25 mouse cellular contexts compared by ENCODE assay signal in genomic region chr9:15574750-15575454, GRCm38 (mm10). TPM values are rescaled to one million over a fixed set of nuclear protein-coding genes. Genes with fewer than 3 reads are reported as not detected.
DNase-seq lines count a peak whose midpoint lies in the region; ATAC-seq lines count a peak whose summit lies in the region.
"Had no signal": no experiment of that assay in that cellular context is flagged by ENCODE, and none has a peak within 500 bp of the region (broad histone marks: within the 10 kb centered on the region; RNA-seq: fewer than 3 reads in every experiment).

No protein-coding gene starts in this region.

- H3K27me3 ChIP-seq in forebrain, embryonic 13.5 days, result no peaks in the 10 kb centered on the region
- no peaks in the 10 kb centered on the region for H3K27me3 ChIP-seq in forebrain, embryonic 12.5 days
- H3K27me3 ChIP-seq in limb, embryonic 12.5 days, result no peaks in the 10 kb centered on the region
- H3K27me3 ChIP-seq: embryonic facial prominence, embryonic 12.5 days; hindbrain, embryonic 15.5 days; limb, embryonic 15.5 days; megakaryocyte, embryonic 14.5 days; midbrain, embryonic 15.5 days; neural tube, embryonic 13.5 days had no signal

- H3K4me1 ChIP-seq in forebrain, embryonic 13.5 days, result no peaks in the 10 kb centered on the region
- no peaks in the 10 kb centered on the region for H3K4me1 ChIP-seq in forebrain, embryonic 12.5 days
- peaks cover 15% of the 10 kb centered on the region; the same call in 1 of the 2 replicates for H3K4me1 ChIP-seq in limb, embryonic 12.5 days (replicated peaks)
- H3K4me1 ChIP-seq: embryonic facial prominence, embryonic 12.5 days; heart, embryonic 10.5 days; hindbrain, embryonic 15.5 days; limb, embryonic 15.5 days; megakaryocyte, embryonic 14.5 days; midbrain, embryonic 15.5 days; neural tube, embryonic 13.5 days had no signal

- no peak overlapping the region for H3K27ac ChIP-seq in forebrain, embryonic 13.5 days
- H3K27ac ChIP-seq in forebrain, embryonic 12.5 days, result no peak overlapping the region
- H3K27ac ChIP-seq in limb, embryonic 12.5 days, result no peak overlapping the region
- H3K27ac ChIP-seq: embryonic facial prominence, embryonic 12.5 days; heart, embryonic 10.5 days; hindbrain, embryonic 15.5 days; limb, embryonic 15.5 days; liver, embryonic 14.5 days; midbrain, embryonic 15.5 days; neural tube, embryonic 13.5 days had no signal

- no peaks in the 10 kb centered on the region for H3K9me3 ChIP-seq in forebrain, embryonic 13.5 days (replicated peaks)
- no peaks in the 10 kb centered on the region for H3K9me3 ChIP-seq in forebrain, embryonic 12.5 days
- peaks cover 3% of the 10 kb centered on the region; the same call in 1 of the 2 replicates for H3K9me3 ChIP-seq in limb, embryonic 12.5 days
- H3K9me3 ChIP-seq: embryonic facial prominence, embryonic 12.5 days; heart, embryonic 10.5 days; hindbrain, embryonic 15.5 days; limb, embryonic 15.5 days; megakaryocyte, embryonic 14.5 days; midbrain, embryonic 15.5 days; neural tube, embryonic 13.5 days had no signal

- H3K4me2 ChIP-seq in forebrain, embryonic 13.5 days, result no peak overlapping the region
- H3K4me2 ChIP-seq in forebrain, embryonic 12.5 days, result no peak overlapping the region
- peak overlapping the region; percentile 35 for H3K4me2 ChIP-seq in limb, embryonic 12.5 days
- H3K4me2 ChIP-seq: embryonic facial prominence, embryonic 12.5 days; hindbrain, embryonic 15.5 days; limb, embryonic 15.5 days; lung, embryonic 14.5 days; midbrain, embryonic 15.5 days; neural tube, embryonic 13.5 days had no signal

- no peak overlapping the region for H3K9ac ChIP-seq in forebrain, embryonic 13.5 days
- H3K9ac ChIP-seq in forebrain, embryonic 12.5 days, result no peak overlapping the region
- H3K9ac ChIP-seq in limb, embryonic 12.5 days (replicated peaks), result no peak overlapping the region
- H3K9ac ChIP-seq: embryonic facial prominence, embryonic 12.5 days; hindbrain, embryonic 15.5 days; limb, embryonic 15.5 days; liver, embryonic 14.5 days; lung, embryonic 14.5 days; midbrain, embryonic 15.5 days; neural tube, embryonic 13.5 days had no signal

- DNase-seq in retina, postnatal 1 day, result peak; percentile 7
- no peak for DNase-seq in retina, embryonic 14.5 days (ENCODE audit: low spot score)
- DNase-seq in lung, postnatal 36 days, result no peak
- DNase-seq in cerebellum, postnatal 25 days, result no peak
- DNase-seq: adrenal gland, postnatal 14 days; cerebellum, adult 8-10 months; kidney, adult 2 months; kidney, postnatal 10 days; lung, embryonic 14.5 days; thymus, adult 18-20 months; thymus, postnatal 4 days had no signal

- H3K36me3 ChIP-seq in forebrain, embryonic 13.5 days (ENCODE audit: poor library complexity, severe bottlenecking), result no peaks in the 10 kb centered on the region
- H3K36me3 ChIP-seq in forebrain, embryonic 12.5 days (replicated peaks), result no peaks in the 10 kb centered on the region
- H3K36me3 ChIP-seq in limb, embryonic 12.5 days, result no peaks in the 10 kb centered on the region
- H3K36me3 ChIP-seq: embryonic facial prominence, embryonic 12.5 days; heart, embryonic 10.5 days; hindbrain, embryonic 15.5 days; limb, embryonic 15.5 days; midbrain, embryonic 15.5 days; neural tube, embryonic 13.5 days had no signal

- 59% methylated on average over 13 of the region's 13 CpGs for WGBS in forebrain, embryonic 13.5 days
- WGBS in forebrain, embryonic 12.5 days, result 65% methylated on average over 13 of the region's 13 CpGs
- 26% methylated on average over 13 of the region's 13 CpGs for WGBS in limb, embryonic 12.5 days

- H3K4me3 ChIP-seq in forebrain, embryonic 13.5 days, result no peak overlapping the region
- no peak overlapping the region for H3K4me3 ChIP-seq in forebrain, embryonic 12.5 days (replicated peaks)
- no peak overlapping the region for H3K4me3 ChIP-seq in limb, embryonic 12.5 days (replicated peaks)
- H3K4me3 ChIP-seq: embryonic facial prominence, embryonic 12.5 days; heart, embryonic 10.5 days; hindbrain, embryonic 15.5 days; limb, embryonic 15.5 days; megakaryocyte, embryonic 14.5 days; midbrain, embryonic 15.5 days; myocyte; neural tube, embryonic 13.5 days had no signal

- peak; percentile 43; the same call in 1 of the 2 replicates for ATAC-seq in forebrain, embryonic 13.5 days
- no peak for ATAC-seq in forebrain, embryonic 12.5 days (ENCODE audit: low FRiP score)
- ATAC-seq in limb, embryonic 12.5 days (ENCODE audit: insufficient number of reproducible peaks, insufficient read depth, low FRiP score, low TSS enrichment, low read depth), result peak; percentile 58
- ATAC-seq: midbrain, embryonic 15.5 days had no signal

RNA-seq across cellular contexts. Expression of gene Deup1, which starts 52.8 kb away (rescaled TPM):
- polyA plus RNA-seq in forebrain, embryonic 13.5 days (2015; fragmentation: Nextera tagmentation; extraction: Ambion mirVana), result 1.5 and 3.5 TPM in 2 replicates
- 1.2 and 3.0 TPM in 2 replicates for polyA plus RNA-seq in forebrain, embryonic 12.5 days (2016; fragmentation: Nextera tagmentation; extraction: Ambion mirVana)
- polyA plus RNA-seq in limb, embryonic 12.5 days (2016; fragmentation: Nextera tagmentation; extraction: Ambion mirVana), result 0.06 and 0.18 TPM in 2 replicates
- polyA plus RNA-seq: C2C12; myocyte; small intestine, adult 2 months had no signal
